Mouse (Mus musculus): Measurements from ENCODE around the gene Adcy4.

GRCm38 (mm10) chr14:55777176-55777575 is 6.7 kb downstream of the Adcy4 start:
- TF ChIP-seq CTCF (IDR thresholded peaks at IDR 0.05), result no peak
- TF ChIP-seq POLR2A (IDR thresholded peaks at IDR 0.05; ENCODE audit: insufficient read depth, low read depth, low read length), result no peak
